Mouse (Mus musculus) A20 (cell line): ENCODE results near the gene B4galnt2.

ENCODE experiments used
- DNase-seq: peaks from one replicate; pipeline ENCODE4 v3.0.0-alpha.2; 2011; ENCODE audit warnings: low read depth, low spot score

The B4galnt2 gene

GRCm38 (mm10) chr11:95827168-95827447 is 87.6 kb downstream of the B4galnt2 start:
- no peak for DNase-seq

- DNase-seq, result peak; percentile 7
Measured at GRCm38 (mm10) chr11:95826317-95827167, 88.1 kb downstream of the B4galnt2 start.

GRCm38 (mm10) chr11:95825625-95826024 is 89.1 kb downstream of the B4galnt2 start:
- DNase-seq, result peak; percentile 19

GRCm38 (mm10) chr11:95824877-95825243 is 89.8 kb downstream of the B4galnt2 start:
- peak; percentile 37 for DNase-seq

- peak; percentile 93 for DNase-seq
Measured at GRCm38 (mm10) chr11:95824071-95824876, 90.4 kb downstream of the B4galnt2 start, which contains the start of gene Phospho1. Gene Phospho1 (plus strand): TSS chr11:95824499.

GRCm38 (mm10) chr11:95822437-95822836 is 92.3 kb downstream of the B4galnt2 start:
- DNase-seq, result no peak

- no peak for DNase-seq
Measured at GRCm38 (mm10) chr11:95821511-95821910, 93.2 kb downstream of the B4galnt2 start.

- no peak for DNase-seq
Measured at GRCm38 (mm10) chr11:95819138-95819537, 95.6 kb downstream of the B4galnt2 start.
